Mouse (Mus musculus) neutrophil, adult 5-6 weeks (primary cell): ENCODE data around the gene Pum1. TPM values are rescaled to one million over a fixed set of nuclear protein-coding genes. Genes with fewer than 3 reads are reported as not detected.

ENCODE experiments used
- ATAC-seq: fragments of 151-379, 151-347 bp; 2 replicates; pipeline ENCODE4 v1.8.0; 2017; ENCODE audit warnings: mild to moderate bottlenecking, moderate TSS enrichment; ENCODE audit not compliant: insufficient number of reproducible peaks, poor library complexity, low FRiP score, severe bottlenecking; ENCODE audit errors: extremely low read depth
- total RNA-seq: library from RNA; stranded (forward); fragments of 200-1000 nt; gene quantifications from 2 replicates; pipeline ENCODE4 v1.2.3, GENCODE M21; 2017

The Pum1 gene
- total RNA-seq, 1 experiment from 2014 or later, result 70.6 TPM

DNA sequence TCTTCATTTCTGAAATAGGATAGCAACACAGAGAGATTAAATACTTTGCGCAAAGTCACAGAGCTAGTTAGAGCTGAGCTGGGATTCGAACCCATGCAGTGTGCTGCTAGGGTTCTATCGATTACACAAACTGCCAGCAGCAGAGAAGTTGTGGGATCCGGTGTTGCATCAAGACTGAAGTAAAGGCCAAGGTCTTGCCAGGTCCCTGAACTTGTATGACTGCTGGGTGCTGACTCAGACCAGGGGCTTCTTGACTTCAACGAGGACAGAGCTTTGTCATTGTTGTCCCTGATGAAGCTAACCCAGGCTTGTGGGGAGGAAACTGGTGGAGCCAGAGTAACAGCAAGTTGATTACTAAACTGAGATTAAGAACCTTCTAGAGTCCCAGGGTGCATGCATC is 138.1 kb downstream of the Pum1 start:
- ATAC-seq, result no peak

DNA sequence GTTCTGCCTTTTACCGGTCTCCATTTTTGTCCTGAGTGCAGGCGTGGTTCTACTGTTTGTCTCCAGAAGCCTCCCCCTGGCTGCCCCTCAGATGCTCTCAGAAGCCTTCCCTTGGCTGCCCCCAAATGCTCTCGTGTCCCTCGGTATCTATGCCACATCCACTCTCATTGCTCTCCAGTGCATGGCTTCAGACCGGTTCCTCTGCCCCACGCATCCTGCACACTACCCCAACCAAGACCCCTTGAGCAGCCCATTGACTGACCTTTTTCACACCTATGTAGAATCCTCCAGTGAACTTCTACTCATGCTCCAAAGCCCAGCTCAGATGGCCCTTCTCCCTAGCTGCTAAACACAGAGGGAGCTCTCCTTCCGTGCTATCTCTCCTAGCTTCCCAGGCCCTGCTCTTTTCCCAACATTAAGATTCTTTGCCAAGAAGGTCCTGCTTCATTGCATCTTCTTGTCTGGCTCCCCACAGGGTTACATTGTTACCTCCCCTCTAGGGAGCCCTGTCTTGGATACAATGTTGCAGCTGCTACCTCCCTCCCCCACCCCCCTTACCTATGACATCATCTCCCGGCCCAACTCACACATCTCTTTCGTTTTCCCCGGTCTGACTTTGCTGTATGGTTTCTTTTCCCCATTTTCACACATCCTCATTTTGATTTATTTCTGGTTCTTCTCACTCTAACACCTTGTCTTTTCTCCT is 138.7 kb downstream of the Pum1 start:
- peak; percentile 47; the same call in 1 of the 2 replicates for ATAC-seq

DNA sequence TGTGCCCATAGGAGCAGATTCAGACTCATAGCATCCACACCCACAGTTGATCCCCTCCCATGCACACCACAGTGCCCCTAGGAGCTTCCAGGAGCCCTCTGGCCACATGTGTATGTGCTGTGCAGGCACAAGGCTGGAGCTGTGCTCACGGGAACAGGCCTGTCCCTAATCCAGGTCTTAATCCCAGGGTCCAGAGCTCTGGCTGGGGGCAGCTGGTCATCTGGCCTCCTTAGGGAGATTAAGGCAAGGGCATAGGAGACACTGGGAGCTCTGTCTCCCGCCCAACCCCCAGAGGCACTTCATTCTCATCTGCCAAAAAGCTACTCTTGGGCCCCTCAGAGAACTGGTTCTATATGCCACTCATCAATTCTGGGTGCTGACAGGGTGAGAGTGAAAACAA is 140.5 kb downstream of the Pum1 start:
- no peak for ATAC-seq

DNA sequence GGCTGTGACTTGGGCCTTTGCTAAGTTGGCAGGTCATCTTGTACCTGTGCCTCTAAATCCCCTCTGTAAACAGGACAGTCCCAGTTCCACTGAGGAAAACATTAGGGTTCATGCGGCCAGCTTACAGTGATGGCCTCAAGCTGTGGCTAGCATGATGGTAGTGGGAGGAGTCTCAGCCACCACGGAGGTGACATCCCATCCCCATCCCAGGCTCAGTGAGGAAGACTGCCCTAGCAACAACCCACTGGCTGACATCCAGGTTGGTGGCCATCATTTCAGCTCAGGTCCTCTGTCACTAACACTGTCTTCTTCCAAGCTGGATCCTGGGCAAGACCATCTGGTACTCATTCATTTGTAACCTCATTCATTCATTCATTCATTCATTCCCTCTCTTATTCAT is 141.2 kb downstream of the Pum1 start:
- no peak for ATAC-seq

DNA sequence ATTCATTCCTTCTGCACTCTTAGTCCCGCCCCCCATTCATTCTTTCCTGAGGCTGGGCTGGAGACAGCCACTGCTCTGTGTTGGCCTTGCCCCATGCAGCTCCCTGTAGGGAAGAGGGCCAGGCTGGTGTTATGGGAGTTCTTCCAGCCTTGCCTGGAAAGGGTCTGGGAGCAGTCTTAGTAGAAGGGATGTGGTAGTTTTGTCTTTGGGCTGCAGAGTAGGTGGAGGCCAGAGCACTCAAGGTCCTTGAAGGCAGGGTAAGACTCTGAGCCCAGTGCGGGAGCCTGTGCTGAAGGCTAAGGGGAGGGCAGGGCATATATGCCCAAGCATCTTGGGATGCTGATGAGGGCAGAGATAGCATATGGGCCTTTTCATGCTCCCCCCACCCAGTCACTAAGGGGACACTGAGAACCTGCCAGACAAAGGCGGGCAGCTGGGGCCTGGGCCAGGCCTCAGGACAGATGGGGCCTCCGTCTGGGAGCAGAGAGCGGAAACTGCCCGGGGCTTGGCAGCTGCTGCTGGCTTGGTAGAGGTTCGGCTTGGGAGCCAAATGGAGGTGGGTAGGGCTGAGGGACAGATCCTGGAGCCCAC is 141.7 kb downstream of the Pum1 start:
- no peak for ATAC-seq

DNA sequence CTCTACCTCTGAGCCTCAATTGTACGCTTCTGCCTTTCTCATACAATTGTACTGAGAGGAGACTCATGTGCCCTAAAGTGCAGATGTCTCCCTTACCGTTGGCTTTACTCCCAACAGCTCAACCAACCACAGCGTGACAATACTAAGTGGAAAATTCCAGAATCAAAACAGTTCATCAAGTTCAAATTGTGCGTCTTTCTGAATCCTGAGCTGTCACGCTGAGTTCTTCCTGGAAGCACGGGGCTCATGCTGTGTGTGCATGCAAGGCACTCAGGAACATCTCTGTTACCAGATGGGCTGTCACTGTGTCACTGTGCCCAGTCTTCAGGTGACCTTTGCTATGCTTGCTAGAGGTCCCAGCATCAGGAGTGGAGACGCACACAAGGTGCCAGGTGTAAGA is 142.6 kb downstream of the Pum1 start:
- ATAC-seq, result no peak

DNA sequence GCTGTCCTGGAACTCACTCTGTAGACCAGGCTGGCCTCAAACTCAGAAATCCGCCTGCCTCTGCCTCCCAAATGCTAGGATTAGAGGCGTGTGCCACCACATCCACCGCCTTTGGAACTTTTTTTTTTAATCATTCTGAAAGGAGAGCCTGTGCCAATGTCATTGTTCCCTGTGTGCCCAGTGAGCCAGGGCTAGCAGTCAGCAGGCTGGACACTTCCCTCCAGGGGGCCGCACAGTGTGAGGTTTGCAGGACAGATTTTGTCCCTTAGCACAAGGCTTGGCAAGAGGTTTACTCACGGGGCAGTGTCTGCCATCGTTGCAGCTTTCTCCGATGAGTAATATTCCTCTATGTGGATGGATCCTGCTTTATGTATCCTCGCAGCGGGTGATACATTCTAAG is 143.6 kb downstream of the Pum1 start:
- ATAC-seq, result no peak

DNA sequence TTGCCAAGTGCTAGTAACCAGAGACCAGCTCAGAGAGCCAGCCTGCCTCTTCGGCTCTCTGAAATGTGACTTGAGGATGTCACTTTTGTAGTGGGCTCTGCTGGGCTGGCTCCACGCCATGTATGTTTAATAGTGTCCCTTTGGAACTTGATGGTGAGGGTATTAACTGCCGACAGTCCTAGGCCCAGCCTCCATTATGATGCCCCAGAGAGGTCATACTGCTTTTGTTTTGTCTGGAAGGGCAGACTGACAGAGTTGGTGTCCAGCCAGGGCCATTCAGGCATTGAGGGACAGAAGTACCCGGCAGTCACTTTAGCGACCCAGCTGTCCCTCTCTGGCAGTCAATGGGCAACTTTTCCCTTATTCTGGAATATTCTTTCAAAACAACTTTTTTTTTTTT is 146.7 kb downstream of the Pum1 start:
- no peak for ATAC-seq

DNA sequence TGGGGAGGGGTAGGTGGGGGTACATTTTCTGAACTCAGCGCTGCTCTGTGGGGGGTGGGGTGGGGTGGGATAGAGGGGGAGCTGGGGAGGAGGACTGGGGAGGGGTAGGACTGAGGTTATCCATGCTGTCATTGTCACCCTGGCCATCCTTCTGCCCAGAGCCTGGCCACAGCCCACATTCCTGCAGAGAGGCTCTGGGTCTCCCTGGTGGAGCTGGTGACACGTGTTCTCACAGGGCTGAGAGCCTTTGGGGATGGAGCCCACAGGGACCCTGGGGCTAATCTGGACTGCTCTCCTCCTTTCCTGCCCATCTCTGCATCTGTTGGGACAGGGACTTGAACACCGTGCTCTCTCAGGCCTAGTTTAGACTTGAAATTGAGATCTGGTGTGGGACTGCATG is 147.7 kb downstream of the Pum1 start:
- ATAC-seq, result no peak

DNA sequence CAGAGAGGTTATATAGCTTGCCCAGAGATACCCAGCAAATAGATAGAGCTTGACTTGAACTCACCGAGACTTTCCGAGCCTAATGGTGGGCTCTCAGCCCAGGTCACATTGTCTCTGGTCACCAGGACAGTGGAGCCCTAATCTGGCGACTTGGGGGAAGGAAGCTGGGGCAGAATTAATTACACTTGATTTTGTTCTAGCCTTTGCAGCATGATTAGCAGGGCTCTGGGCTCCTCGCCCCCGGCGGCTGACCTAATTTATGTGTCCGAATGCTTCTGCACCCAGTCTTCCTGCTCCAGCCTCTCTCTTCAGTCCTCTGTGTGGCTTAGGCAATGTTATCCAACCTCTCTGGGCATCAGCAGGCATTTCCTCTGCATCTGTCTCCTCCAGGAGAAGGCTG is 148.3 kb downstream of the Pum1 start:
- no peak for ATAC-seq

DNA sequence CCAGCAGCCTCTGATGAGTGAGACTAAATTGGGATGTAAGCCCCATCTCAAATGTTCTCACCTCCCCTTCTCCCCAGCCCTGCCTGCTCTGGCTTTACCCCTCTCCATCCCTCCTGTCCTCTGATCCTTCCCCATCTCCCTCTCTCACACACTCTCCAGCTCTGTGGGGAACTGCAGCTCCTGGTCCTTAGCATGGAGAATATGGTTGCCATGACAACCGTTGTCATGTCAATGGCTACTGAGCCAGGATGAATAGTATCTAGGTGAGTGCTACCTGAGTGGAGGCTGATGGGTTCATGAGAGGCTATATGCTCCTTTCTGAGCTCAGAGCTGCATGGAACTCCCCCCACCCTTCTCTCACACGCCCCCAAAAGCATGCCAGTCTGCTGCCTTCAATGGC is 150.8 kb downstream of the Pum1 start:
- ATAC-seq, result no peak

DNA sequence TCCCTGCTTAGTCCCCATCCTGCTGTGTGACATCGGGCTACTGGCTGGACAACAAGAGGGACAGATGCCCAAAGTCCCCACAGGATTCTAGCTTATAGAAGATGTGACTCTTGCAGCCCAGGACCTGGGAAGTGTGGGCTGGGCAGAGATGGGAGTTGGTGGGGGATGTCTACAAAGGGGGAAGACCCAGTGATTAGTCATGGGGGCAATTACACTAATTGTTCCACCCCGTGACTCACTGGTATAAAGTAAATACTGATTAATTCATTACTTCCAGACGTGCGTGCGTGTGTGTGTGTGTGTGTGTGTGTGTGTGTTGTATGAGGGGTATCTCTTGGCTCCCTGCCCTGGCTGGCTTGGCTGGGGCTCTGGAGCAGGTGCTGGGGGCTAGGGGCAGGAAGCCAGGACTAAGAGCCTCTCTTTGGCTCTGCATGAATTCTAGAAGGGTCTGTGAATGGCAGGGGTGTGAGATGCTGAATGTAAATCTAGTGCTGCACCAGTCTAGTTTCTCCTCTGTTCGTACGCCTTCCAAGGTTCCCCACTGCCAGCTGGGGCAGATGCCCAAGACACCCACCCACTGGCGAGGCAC is 151.7 kb downstream of the Pum1 start:
- no peak for ATAC-seq

DNA sequence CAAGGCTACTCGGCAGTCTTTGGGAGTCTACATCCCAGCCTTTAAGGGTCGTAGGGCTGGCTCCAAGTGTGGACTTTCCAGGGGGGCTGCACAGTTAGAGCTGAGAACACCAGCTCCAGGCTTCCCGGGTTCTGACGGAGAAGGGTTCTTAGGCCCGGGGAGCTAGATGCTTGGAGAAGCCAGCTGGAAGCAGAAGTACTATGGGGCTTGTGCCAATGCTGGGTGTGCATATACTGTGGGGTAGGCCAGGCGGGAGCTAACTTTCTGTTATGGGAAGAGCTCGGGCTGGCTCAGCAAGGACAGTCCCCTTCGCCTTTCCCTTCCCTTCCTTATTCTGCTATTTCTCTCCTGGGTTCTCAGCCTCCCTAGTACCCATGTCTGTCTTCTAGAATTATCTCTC is 152.7 kb downstream of the Pum1 start:
- no peak for ATAC-seq

DNA sequence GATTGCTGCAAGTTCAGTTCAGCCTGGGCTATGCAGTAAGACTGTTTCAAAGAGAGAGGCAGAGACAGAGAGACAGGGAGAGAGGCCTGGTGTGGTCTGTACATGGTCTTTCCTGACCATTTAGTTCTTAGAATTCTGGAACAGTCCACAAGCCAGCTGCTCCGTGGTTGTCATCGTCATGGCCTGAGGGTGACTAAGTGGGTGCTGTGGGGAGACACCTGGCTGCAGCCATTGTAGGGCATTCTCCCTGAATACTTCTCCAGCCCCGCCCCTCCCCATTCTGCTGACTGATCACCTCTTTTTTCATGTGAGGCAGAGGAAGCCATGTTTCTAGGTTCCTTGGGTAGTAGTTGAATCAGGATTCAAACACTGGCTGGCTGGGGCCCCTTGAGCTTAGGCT is 156.7 kb downstream of the Pum1 start:
- ATAC-seq, result no peak

DNA sequence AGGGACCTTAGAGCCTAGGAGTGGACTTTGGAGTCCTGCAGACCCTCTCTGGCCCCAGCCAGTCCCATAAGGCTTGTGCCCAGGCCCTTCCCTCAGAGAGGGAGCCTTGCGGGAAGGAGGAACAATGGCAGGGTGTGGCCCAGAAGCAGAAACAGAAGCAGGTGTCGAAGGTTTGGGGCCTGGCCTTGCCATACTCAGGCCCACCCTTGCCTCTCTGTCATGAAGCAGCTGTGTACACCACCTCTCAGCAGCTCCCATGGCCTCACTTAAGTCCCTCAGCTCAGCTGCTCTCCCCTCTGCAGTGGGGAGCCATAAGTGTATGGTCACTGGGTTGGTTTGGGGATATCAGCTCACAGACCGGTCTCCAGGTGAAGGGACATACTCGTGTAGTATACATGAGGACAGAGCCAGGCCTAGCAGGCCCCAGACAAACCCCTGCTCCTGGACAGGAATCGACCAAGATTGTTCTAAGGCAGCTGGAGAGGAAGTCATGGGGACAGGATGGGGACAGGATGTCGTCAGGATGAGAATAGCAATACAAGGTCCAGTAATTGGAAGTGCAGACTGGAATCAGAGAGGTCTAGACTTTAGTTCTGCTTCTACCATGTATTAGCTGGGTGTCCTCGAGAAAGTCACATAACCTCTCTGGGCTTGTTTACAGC is 157.6 kb downstream of the Pum1 start:
- no peak for ATAC-seq

DNA sequence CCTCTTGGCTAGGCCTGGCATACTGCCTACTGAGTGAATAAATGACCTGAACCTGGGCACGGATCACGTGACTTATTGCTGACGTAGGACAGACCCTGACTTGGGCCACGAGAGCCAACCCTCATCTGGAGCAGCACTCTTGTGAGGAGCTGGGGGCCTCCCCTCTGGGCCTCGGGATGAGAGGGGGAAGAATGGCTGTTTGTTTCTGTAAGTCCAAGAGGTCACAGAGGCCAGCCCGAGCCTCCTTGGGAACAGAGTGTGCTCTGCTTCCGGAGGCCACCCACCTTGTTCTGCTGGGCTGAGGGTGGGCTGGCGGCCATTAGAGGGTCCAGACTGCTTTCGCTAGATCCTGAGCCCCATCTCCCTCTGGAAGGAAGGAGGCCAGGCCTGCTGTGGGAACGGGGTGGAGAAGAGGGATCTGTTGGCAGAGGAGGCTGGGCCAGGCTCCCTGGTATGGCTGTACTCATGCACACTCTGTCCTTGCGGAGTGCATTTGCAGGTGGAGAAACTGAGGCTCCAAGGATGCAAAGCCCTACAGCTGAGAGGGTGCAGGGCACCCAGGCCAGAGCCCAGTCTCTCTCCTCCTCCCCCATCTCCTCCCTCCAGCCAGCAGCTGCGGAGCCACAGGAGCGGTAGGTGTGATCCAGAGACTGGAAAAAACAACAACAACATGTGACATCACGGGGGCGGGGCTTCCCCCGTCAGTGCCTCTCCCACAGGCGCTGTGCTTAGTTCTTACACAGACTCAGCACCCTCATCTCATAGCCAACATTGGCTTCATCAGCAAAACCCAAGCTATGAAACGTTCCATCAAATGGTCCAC is 165.9 kb downstream of the Pum1 start:
- no peak for ATAC-seq
